Comparison of ENCODE assay signal across 9 mouse cellular contexts in genomic region chr15:103502435-103503250, GRCm38 (mm10). TPM values are rescaled to one million over a fixed set of nuclear protein-coding genes. Genes with fewer than 3 reads are reported as not detected.
DNase-seq lines count a peak whose midpoint lies in the region; ATAC-seq lines count a peak whose summit lies in the region.
"Had no signal": no experiment of that assay in that cellular context is flagged by ENCODE, and none has a peak within 500 bp of the region (broad histone marks: within the 10 kb centered on the region; RNA-seq: fewer than 3 reads in every experiment).

Gene Pde1b (plus strand): TSS chr15:103503034.

- H3K9ac ChIP-seq in embryonic facial prominence, embryonic 15.5 days: peak within 1 kb of the TSS; percentile 44
- peak within 1 kb of the TSS; percentile 78 for H3K9ac ChIP-seq in neural tube, embryonic 12.5 days

- 0 out of 2 replicates have a peak within 1 kb of the TSS, but pooled peaks have one; percentile 22 for H3K27ac ChIP-seq in embryonic facial prominence, embryonic 15.5 days (replicated peaks)
- peak within 1 kb of the TSS; percentile 59 for H3K27ac ChIP-seq in neural tube, embryonic 12.5 days

- H3K9me3 ChIP-seq in embryonic facial prominence, embryonic 15.5 days (replicated peaks): no peaks in the 10 kb centered on the region
- H3K9me3 ChIP-seq in neural tube, embryonic 12.5 days: no peaks in the 10 kb centered on the region
- H3K9me3 ChIP-seq: G1E had no signal

- WGBS in embryonic facial prominence, embryonic 15.5 days: under 1% methylated on average over 47 of the region's 63 CpGs
- 1% methylated on average over 61 of the region's 63 CpGs for WGBS in neural tube, embryonic 12.5 days

- peaks cover 22% of the 10 kb centered on the region for H3K27me3 ChIP-seq in embryonic facial prominence, embryonic 15.5 days
- H3K27me3 ChIP-seq in neural tube, embryonic 12.5 days (replicated peaks): peaks cover 4% of the 10 kb centered on the region

- H3K4me1 ChIP-seq in embryonic facial prominence, embryonic 15.5 days: peaks cover 24% of the 10 kb centered on the region; the same call in 1 of the 2 replicates
- H3K4me1 ChIP-seq in neural tube, embryonic 12.5 days: peaks cover 31% of the 10 kb centered on the region

- peak within 1 kb of the TSS; percentile 96 for H3K4me2 ChIP-seq in embryonic facial prominence, embryonic 15.5 days (replicated peaks)
- peak within 1 kb of the TSS; percentile 96 for H3K4me2 ChIP-seq in neural tube, embryonic 12.5 days (replicated peaks)

- ATAC-seq in embryonic facial prominence, embryonic 15.5 days (ENCODE audit: insufficient number of reproducible peaks, low FRiP score, low TSS enrichment, low read depth): peak; percentile 87
- peak; percentile 90 for ATAC-seq in neural tube, embryonic 12.5 days (ENCODE audit: low FRiP score, low read depth)

- H3K4me3 ChIP-seq in embryonic facial prominence, embryonic 15.5 days (replicated peaks): peak within 1 kb of the TSS; percentile 57
- peak within 1 kb of the TSS; percentile 66 for H3K4me3 ChIP-seq in neural tube, embryonic 12.5 days

- intact Hi-C loops in heart, postnatal 36 days (cut with DNase I): no loop called here

- DNase-seq in urinary bladder, adult 18-20 months (ENCODE audit: low spot score in 2 of 2): peak; percentile 20 to 37
- no peak for DNase-seq in urinary bladder, postnatal 10 days (ENCODE audit: low spot score)
- peak; percentile 26 to 49 for DNase-seq in heart, postnatal 36 days
- peak; percentile 48 to 69 for DNase-seq in layer of hippocampus, adult 18-20 months (ENCODE audit: low spot score in 2 of 2)
- DNase-seq in lung, adult 18-20 months: peak; percentile 66 to 75
- peak; percentile 55 to 57 for DNase-seq in thymus, adult 18-20 months

- no peaks in the 10 kb centered on the region for H3K36me3 ChIP-seq in embryonic facial prominence, embryonic 15.5 days
- no peaks in the 10 kb centered on the region for H3K36me3 ChIP-seq in neural tube, embryonic 12.5 days

RNA-seq across cellular contexts. Expression of gene Pde1b, which starts in this region (rescaled TPM):
- polyA plus RNA-seq in embryonic facial prominence, embryonic 15.5 days (2015; fragmentation: Nextera tagmentation; extraction: Ambion mirVana): 7.1 TPM in 2 replicates
- total RNA-seq in heart, postnatal 36 days (2021): 1 to 10 TPM; 1.2 to 1.5 TPM
- 100 to 1,000 TPM; 111 to 112 TPM for total RNA-seq in layer of hippocampus, adult 18-20 months (2021)
- 51.1 and 53.7 TPM in 2 replicates for polyA plus RNA-seq in neural tube, embryonic 12.5 days (2016; fragmentation: Nextera tagmentation; extraction: Ambion mirVana)

Comparison
In these comparisons a context has a peak if more than half of its experiments do, and no peak if none do; other contexts are left out.
1. RNA of gene Pde1b (total RNA-seq): 111 to 112 TPM in layer of hippocampus, adult 18-20 months; 1.2 to 1.5 TPM in heart, postnatal 36 days; every median in the first group is over 10 times any median in the second.